Mouse (Mus musculus): Measurements from ENCODE around the gene Sntb2.
"Not testable (repeated sequence)": the region's sequence is repeated elsewhere in the genome, so short reads cannot be mapped to it uniquely, and the experiment has no call there.

The Sntb2 gene

DNA sequence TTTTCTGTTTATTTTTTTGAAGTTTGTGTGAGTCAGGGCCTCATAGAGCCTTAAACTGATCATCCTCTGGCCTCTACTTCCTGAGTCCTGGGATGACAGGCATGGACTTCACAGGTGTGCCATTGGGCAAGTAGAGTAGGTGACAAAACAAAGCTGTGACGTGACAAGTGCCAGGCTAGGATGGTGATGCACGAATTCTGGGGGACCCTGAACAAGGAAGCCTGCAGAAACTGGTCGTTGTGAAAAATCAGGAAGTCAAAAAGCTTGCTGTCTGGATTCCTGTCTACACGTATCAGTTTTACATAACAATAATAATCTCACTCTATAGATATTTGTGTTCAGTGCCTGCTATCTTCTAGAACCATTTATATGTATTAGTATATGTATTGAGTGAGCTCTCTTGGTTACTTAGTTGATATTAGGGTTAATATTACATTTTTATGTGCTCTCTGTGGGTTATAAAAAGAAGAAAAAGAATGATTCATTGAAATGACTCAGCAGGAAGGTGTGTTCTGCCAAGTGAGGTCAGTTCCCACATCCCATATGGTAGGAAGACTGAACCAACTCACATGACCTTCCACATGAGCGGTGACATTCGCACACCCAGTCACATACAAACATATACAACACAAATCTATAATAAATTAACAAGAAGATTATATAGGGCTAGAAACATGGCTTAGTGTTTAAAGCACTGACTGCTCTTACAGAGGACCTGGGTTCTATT, 37.2 kb downstream of the Sntb2 start:
- no peak for DNase-seq (ENCODE audit: low spot score)

DNA sequence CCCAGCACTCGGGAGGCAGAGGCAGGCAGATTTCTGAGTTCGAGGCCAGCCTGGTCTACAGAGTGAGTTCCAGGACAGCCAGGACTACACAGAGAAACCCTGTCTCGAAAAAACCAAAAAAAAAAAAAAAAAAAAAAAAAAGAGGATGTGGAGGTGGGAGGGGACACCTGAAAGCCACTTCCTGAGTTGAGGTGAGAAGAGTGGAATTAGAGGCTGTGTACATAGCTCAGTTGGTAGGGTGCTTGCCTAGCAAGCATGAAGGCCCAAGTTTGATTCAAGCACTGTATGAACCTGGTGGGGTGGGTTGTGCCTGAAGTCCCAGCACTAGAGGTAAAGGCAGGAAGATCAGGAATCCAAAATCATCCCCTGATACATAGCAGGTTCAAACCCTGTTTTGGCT, 38.0 kb downstream of the Sntb2 start:
- not testable (repeated sequence) for DNase-seq (ENCODE audit: low spot score)

DNA sequence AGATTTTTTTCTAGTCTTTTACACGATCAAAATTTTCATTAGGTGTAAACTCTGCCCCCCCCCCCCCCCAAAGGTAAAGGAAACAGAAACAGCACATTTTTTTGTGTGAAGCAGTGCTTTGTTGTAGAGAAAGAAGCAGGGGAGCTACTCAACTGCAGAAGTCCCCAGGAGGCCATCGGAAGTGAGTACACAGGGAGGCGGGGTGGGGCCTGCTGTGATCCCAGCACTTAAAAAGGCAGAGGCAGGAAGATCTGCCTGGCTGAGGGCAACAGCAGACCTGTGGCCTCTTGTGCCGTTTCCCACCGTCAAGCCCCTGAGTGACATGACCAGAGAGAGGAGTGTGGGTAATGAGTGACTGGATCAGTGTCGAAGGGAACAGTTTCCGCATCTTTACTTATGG, 39.2 kb downstream of the Sntb2 start:
- no peak for DNase-seq (ENCODE audit: low spot score)

DNA sequence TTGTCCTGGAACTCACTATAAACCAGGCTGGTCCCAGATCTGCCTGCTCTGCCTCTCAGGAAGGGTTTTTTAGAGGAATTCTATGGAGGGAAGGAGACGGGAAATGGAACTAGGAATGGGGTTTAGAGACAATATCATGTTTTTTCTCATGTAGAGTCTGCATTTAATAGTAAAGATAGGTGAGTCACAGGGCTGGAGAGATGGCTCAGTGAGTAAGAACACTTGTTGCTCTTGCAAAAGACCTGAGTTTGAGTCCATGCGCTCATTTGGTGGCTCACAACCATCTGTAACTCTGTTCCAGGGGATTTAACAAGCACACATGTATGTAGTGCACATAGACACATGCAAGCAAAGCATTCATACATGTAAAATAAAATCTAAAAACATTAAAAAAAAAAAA, 40.2 kb downstream of the Sntb2 start:
- DNase-seq (ENCODE audit: low spot score), result no peak

- DNase-seq (ENCODE audit: low spot score), result no peak
These were observed 40.9 kb downstream of the Sntb2 start for GRCm38 (mm10) chr8:106976436-106976835.

GRCm38 (mm10) chr8:106978755-106979251, 43.3 kb downstream of the Sntb2 start:
- DNase-seq (ENCODE audit: low spot score), result no peak

DNA sequence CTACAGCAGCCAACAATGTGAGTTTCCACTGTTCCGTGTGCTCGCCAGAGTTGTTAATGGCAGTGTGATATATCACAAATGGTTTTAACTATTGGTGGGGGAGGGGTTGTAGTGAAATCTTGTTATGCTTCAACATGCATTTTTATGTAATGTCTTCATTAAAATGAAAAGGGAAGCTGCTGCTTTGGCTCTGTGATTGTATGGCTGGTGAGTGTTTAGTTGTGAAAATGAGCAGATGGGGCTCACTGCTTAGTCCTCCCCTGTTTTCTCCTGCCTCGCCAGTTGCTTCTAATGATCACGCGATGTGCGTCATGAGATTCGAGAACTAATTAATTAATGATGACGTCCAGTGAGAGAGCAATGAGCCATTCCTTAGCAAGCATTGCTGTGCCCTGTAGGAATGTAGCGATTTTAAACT, 49.9 kb downstream of the Sntb2 start:
- no peak for DNase-seq (ENCODE audit: low spot score)

- no peak for DNase-seq (ENCODE audit: low spot score)
These were observed 50.4 kb downstream of the Sntb2 start for GRCm38 (mm10) chr8:106985951-106986350.

GRCm38 (mm10) chr8:106987557-106987956, 52.0 kb downstream of the Sntb2 start:
- no peak for DNase-seq (ENCODE audit: low spot score)

- DNase-seq (ENCODE audit: low spot score), result no peak
These were observed 55.8 kb downstream of the Sntb2 start for GRCm38 (mm10) chr8:106991393-106991792.

DNA sequence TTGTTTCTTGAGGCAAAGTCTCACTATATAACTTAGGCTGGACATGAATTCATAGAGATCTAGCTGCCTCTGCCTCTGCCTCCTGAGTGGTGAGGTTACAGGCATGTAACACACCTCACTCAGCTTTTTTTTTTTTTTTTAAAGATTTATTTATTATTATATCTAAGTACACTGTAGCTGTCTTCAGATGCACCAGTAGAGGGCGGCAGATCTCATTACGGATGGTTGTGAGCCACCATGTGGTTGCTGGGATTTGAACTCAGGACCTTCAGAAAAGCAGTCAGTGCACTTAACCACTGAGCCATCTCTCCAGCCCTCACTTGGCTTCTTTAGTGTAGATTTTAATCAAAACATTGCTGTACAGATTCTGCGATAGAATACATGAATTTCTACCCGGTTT, 60.8 kb downstream of the Sntb2 start:
- DNase-seq (ENCODE audit: low spot score), result not testable (repeated sequence)

- DNase-seq (ENCODE audit: low spot score), result no peak
These were observed 61.9 kb downstream of the Sntb2 start for GRCm38 (mm10) chr8:106997416-106997815.

DNA sequence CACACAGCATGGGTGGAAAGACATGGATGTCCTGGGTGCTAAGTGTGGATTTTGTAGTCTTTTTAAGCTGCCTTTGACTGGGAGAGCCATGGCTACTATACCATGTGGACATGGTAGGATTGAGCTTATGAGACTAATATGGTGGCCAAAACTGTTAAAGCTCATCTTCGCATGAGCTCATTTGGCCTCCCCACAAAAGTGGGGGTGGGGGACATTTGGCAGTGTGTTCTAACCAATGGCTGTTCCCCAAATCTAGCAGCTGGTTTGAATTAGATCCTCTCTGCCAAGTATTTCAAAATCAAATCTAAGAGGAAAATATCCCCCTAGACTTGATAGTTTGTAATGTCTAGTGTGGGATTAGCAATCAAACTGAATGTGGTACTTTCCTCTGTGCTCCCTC, 63.5 kb downstream of the Sntb2 start:
- no peak for DNase-seq (ENCODE audit: low spot score)

GRCm38 (mm10) chr8:107002532-107002931, 67.0 kb downstream of the Sntb2 start:
- peak; percentile 55 for DNase-seq (ENCODE audit: low spot score)

DNA sequence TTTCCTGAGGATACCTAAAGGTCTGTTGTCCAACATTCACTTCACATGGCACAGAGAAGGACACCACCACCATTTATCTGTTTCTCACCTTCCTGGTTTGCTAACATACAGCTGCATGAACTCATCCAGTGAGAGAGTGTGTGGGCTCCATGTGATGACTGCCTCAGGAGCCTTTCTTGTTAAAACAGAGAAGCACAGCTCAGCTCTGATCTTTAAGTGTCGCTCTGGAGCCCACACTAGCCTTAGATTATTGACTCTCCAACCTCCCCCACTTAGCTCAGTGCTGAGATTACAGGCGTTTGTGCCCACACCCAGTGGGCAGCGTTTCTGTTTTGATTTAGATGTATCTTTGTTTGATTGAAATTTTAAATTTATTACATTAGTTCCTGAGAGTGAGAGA, 72.2 kb downstream of the Sntb2 start:
- DNase-seq (ENCODE audit: low spot score), result no peak

DNA sequence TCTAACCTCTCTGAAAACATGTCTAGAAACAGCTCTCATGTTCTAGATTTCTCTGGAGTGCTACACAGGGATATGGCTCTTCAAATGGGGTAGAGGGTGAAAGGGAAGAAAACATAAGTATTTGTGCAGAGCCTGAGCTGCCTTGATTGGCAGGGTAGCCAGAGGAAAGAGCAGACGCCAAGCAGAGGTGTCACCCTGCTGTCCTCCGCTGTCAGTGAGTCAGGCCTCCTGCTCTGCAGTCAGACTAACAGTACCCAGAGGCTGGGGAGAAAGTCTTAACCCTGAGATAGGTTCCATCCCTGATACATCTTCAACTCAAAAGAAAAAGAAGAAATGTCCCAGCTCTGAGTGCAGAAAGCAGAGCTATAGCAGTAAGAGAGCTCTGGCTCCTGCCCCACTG, 77.1 kb downstream of the Sntb2 start:
- no peak for DNase-seq (ENCODE audit: low spot score)

DNA sequence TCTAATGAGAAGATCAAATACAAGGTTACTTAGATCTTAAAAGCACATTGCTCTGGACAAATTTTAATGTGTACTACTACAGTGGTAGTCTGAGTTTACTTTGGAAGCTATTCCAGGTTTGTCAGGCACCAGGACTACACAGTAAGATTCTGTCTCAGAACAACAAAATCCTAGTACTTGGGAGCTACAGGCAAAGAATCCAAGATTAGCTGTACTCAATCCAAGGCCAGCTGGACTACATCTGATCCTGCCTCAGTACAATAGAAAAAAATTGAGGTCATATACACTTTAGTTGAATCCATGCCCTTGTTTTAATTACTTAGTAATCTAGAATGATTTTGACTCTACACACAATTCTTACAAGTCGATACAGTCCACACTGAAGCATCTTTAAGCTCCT, 79.4 kb downstream of the Sntb2 start:
- DNase-seq (ENCODE audit: low spot score), result no peak

GRCm38 (mm10) chr8:107023479-107023878, 87.9 kb downstream of the Sntb2 start:
- no peak for DNase-seq (ENCODE audit: low spot score)

DNA sequence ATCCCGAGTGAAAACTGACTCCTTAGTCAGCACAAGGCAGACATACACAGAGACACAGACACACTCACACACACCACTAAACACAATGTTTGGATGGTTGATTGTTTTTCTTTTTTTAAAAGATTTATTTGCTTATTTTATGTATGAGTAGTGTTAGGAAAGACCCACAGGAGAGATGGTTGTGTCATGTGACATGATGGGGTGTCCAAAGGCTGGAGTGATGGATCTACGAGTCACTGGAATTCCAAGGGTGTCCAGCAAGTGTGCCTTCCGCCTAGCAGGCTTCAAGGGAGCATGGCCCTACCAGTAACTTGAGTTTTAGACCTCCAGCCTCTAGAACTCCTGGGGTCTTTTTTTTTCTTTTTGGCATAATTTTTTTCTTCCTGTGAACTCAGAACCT, 93.8 kb downstream of the Sntb2 start:
- no peak for DNase-seq (ENCODE audit: low spot score)

- no peak for DNase-seq (ENCODE audit: low spot score)
These were observed 94.5 kb downstream of the Sntb2 start for GRCm38 (mm10) chr8:107030058-107030457.

GRCm38 (mm10) chr8:107030650-107031576, 95.4 kb downstream of the Sntb2 start, which contains the start of gene Vps4a:
TSS of gene Vps4a (plus strand) at chr8:107031222.
- DNase-seq (ENCODE audit: low spot score), result peak; percentile 99

DNA sequence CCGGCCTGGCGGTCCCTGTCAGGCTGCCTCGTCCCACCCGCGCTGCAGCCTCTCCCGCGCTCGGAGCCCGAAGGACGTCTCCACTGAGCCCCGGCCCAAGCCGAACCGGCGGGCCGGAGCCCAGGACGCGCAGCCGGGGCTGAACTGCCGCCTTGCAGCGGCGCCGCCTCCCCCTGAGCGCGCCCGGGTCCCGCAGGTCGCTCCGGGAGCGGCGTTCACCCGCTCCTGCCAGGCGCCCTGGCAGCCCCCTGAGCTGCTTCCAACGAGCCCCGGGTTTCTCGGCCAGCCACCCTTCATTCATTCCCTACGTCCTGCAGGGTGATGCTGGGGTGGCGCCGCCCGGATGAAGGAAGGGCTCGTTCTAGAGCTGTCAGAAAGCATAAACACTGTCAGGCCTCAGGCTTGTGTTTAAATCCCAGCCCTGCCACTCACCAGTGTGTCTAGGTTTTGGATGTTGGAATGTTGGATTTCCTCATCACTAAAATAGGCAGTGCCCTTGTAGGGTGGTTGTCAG, 96.1 kb downstream of the Sntb2 start:
- no peak for DNase-seq (ENCODE audit: low spot score)

DNA sequence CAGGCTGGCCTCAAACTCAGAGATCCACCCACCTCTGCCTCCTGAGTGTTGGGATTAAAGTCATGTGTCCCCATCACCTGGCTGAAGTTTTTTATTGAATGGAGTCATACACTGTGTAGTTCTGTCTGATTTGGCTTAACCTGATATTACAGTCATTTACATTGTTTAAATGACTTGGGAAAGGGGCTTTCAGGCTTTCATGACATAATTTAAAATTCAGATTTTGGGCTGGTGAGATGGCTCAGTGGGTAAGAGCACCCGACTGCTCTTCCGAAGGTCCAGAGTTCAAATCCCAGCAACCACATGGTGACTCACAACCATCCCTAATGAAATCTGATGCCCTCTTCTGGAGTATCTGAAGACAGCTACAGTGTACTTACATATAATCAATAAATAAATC, 98.1 kb downstream of the Sntb2 start:
- not testable (repeated sequence) for DNase-seq (ENCODE audit: low spot score)
